Mouse (Mus musculus) mouse embryonic stem cell (cell line): ENCODE data around the gene 9130409I23Rik.

Experiments used
- in situ Hi-C, 2 experiments: fragments of 300-500 bp; cut with MboI; formaldehyde crosslinking; loops; 1 replicate in 1 of 2; 3 replicates in 1 of 2; pipeline ENCODE4 v1.14.3; 2019 to 2020; ENCODE audit warnings: low sequenced_read_pairs in 2 of 2, low pct_unique_long_range_greater_than_20kb in 1 of 2, mixed read lengths in 1 of 2; ENCODE audit not compliant: unreplicated experiment in 1 of 2

9130409I23Rik gene

DNA sequence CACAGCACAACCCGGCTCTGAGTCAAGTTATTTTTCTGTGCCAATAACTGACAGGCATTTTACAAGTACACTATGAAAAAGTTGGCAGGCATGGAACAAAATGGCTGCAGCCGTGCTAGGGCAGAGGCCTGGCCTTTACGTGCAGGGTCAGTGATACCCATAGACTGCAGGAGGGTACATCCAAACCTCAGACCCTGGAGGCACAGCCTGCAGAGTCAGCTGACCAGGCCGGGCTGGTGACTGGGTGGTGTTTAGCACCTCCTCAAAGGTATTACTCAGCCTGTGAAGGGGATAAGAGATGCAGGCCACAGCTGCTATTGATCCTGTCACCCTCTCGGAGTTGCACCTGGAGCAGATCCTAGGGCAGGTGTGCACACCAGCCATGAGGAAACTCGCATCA lies at the start of gene 9130409I23Rik:
Gene 9130409I23Rik (plus strand): TSS at position 301 of the 400 bp plus-strand sequence.
- in situ Hi-C loops: no loop called here

DNA sequence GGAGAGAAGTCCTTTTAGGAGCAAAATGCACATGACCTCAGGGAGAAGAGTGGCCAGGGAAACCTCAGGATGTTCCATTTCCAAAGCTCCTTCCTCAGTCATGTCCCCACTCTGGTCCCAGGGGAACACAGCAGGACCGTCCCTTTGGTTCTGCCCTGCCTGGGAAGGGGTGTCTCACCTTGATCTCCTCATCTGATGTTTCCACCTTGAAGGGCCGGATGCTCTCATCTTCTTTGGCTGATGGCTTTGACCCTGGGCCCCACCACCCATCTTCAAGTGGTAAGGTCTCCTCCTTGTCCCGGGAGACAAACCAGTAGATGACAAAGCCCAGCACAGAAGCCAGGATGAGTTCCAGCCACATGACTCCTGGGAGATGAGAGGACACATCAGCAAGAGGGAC lies 49.4 kb upstream of the 9130409I23Rik start:
- in situ Hi-C loops: no loop called here

DNA sequence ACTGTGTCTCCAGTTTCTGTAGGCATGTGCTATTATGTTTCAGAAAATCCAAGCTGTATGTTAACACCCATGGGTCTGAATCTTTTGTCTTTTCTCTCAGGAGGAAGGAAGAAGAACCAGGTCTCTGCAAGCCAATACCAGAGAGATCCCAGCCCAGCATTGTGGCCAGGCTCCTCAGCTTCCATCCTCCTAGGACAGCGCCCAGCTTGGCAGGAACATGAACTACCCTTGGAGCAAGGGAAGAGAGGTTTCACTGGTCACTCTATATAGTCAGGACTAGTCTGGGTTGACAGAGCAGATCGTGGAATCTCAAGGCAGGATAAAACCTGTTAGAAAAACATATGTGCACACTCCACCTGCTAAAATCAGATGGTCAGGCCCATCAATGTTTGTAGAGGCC lies 47.2 kb upstream of the 9130409I23Rik start:
- in situ Hi-C loops: no loop called here

DNA sequence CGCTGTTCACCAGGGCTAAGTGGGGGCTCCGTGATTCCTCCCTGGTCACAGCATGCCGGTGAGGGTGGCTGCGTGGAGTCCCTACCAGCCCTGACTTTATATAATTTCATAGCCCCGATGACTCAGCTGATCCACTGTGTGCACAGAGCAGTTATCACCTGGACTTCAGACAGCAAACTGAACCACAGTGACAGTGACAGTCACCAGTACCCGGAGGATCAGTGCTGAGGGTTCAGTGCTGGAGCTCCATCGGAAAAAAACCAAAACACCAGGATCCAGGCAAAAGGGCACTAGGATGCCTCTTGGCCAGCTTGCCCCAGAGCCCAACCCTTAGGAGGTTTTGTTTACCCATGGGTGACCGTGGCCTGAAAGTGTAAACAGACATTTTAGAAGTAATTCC lies 45.7 kb upstream of the 9130409I23Rik start:
- in situ Hi-C loops: no loop called here

DNA sequence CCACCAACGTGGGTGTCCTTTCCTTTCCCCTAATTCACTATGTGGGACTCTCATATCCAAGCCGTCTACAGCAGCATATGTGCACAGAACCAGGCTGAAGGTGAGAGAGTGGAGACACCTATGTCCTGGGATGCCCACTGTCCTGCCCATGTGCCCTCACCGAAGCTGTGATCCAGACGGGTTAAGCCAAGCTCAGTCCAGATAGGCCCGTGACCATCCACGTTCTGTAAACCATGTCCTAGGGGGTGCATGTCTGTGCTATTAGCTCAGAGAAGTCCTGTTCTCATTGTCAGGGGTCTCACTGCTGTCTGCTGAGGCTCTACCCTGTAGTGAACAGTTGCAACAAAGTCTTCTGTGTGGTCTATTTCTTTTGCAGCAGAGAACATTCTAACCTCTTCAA lies 43.2 kb upstream of the 9130409I23Rik start:
- in situ Hi-C loops: no loop called here

DNA sequence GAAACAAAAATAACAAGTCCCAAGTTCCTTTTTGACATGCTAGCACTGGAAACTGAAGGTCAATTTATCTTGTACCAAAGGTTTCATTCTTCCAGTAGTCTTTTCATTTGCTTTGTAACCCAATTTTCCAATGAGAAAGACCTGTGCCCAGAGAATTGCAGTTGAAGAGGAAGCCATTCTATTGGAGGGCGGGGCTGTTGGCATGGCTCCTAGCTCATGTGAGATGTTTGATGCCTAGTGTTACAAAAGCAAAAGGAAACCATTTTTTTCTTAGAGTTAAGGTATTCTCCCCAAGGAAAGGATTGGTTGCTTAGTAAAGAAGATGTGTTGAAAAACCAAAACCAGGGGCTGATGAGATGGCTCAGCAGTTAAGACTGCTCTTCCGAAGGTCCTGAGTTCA lies 42.8 kb upstream of the 9130409I23Rik start:
- in situ Hi-C loops: no loop called here

DNA sequence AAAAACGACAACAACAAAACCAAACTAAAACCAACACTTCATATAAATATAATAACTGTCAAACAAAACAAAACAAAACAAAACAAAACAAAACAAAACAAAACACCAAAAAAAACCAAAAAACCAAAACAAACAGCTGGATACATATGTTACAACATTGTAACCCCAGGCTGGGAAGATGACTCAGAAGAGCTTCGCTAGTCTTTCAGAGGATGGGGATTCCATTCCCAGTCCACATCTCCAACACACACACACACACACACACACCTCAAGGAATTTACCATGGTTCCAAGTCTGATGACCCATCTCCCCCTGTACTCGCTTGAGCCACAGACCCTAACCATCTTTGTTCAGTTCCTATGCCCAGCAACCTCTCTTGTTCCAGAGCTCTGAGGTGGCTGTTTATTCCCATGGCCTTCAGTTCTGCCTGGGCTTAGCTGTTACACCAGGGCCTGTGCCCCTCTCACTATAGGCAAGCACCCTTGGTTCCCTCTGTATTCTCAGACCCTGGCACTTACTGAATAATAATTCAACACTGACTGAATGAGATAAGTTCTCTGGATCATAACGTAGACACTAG lies 41.9 kb upstream of the 9130409I23Rik start:
- in situ Hi-C loops: no loop called here

DNA sequence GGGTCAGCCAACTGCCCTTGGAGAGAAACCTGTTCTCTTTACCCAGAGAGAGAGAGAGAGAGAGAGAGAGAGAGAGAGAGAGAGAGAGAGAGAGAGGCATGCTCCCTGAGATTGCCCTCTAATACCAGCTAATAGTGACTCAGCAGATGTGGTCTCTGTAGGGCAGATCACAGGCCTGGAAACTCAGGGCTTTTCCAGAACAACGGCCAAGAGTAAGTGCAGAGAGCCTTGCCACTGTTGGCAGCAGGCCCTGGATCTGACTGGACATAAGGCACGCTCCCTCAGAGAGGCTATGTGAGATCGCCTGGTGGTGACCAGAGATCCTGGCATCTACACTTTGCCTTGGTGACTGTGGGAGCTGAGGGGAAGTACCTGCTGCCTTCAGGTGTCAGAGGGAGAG lies 41.3 kb upstream of the 9130409I23Rik start:
- in situ Hi-C loops: no loop called here

DNA sequence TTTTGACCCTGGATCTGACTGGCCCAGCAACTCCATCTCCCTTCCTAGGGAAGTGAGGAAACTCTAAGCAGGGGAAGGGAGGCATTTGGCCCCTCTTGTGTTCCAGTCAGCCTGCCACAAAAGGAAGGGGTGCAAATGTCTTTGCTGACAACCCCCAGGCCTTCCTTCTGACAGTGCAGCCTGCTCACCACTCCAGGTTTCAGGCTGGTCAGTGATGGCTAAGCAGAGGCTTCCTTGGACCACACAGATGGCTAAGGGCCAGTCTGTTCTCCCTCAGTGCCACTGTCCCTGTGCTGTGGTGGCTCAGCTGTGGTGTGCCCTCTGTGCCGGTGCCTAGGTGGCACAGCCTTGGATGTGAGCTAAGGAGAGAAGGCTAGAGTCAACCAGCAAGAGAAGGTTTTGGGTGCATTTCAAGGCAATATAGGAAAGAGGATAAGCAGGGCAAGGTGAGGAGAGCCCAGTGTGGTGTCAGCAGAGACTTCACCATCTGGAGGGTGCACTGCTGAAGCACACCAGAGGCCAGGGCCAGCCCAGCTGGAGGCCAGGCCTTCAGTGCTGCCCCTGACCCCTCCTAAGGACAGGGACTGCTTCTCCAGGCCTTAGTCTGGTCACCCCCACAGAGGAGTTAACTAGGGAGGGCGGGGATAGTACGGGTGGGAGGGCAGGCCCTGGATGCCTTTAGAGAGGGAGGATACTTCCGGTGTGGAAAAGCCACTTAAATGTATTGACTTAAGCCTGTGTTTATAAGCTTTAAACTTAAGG lies 40.7 kb upstream of the 9130409I23Rik start:
- in situ Hi-C loops: no loop called here

DNA sequence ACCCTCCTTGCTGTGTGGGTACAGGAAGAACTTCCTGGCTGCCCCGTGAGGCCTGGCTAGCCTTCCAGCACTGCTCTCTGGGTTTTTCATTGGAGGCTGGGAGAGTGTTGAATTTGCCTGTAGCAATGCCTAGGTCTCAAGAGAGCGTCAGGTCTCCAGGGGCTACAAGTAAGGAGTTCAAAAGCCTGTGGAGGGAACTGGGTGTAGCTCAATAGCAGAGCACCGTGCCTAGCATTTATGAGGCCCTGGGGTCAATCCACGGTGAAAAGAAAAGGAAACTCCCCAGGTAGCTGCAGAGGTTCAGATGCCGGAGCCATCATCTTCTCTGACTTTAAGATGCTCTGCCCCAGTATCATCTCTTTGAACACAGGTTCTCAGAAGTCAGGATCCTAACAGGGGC lies 39.4 kb upstream of the 9130409I23Rik start:
- in situ Hi-C loops: no loop called here

DNA sequence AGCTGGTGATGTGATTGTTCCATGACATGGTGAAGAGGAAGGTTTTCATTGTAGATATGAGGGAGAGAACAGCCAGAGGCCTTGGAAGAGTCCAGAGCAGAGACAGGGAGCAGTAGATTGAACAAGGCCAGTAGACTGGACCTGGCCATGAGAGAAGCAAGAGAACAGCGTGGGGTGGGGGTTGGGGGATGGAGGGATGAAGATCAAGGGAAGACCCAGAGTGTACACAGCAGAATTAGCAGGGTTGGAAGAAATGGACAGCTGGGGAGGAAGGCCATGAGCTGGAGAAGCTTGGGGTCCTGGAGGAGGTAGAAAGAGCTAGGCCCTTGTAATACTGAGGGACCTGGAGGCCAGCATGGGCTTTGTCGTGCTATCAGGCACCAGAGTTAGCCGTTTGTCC lies 38.6 kb upstream of the 9130409I23Rik start:
- in situ Hi-C loops: no loop called here

DNA sequence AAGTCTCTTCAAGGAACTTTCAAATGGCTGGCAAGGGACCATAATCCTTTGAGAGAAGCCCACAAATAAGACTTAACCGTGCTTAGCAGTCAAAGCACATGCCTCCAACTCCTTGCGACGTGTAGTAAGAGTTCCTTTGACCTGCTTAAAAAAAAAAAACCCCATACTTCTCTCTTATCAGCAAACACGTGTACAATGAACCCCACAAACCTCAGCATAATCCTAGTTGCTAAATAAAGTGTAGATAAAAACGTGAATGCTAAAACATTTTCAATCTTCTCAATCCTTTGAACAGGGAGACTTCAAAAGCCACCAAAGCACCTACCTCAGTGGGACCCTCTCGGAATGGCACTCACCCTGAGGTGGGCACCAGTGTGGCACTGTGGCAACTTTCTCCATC lies 37.6 kb upstream of the 9130409I23Rik start:
- in situ Hi-C loops: no loop called here

DNA sequence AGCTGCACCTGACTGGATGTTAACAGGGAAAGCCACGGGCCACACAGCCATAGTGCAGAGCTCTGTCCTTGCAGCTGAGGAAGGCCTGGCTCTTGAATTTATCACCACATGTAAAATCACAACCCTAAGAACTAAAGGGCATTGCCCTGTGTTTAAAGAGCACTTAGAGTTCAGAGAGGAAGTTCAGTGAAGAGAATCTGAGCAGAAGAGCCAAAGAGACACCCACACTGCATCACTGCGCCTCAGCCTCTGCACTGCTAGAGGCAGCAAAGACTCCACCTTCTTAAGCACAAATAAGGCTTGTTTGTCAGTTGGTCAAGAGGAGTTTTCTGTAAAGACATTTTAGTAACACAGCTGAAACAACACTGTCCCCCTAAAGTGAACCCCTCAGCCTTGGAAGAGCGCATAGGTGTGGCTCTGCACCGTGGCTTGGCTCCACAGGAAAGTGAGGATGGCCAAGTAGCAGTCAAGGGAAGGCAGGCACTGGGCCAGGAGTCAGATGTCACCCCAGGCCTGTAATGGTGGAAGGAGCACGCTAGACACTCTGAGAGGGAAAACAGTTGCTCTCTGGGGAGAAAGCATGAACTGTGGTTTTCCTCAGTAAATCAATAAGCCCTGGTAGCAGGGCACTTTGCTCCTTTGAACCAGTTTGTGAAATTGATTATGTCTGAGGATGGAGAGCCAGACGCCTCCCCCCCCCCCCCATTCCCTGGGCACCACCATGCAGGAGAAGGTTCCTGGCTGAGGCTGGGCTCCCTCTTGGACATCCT lies 36.1 kb upstream of the 9130409I23Rik start:
- in situ Hi-C loops: no loop called here

DNA sequence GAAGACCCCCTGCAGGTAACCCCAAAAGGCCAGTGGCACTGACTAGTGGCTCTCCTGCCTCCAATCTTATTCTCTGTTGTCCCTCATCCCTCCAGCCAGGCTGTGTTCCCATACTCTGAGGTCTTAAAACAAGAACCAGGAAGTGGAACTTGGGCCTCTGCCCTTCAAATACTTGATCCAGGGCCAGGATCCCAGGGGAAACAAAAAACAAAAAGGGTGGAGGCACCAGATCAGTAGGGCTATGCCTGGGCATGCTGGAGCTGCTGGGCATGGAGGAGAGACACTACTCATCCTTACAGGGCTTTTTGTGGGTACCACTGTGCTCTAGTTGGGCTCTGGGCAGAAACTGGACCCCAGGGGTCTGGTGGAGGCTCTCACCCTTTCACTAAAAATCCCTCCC lies 35.5 kb upstream of the 9130409I23Rik start:
- in situ Hi-C loops: no loop called here

DNA sequence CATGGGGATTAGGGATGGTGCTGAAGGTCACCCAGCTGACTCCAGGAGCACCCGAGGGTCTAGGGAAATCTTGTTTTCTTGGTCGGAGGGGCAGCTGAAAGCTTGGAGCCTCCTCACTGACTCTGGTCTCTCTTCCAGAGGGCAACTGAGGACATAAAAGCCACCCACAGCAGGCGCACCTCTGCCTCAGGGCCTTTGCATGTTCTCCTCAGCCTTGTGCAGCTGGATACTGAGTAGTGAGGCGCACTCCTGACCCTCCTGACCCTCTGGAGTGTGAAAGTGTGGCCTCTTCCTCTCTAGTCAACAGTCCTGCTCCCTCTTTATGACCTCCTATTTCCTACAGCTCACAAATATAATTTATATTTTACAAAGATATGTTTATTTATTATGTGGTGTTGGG lies 35.0 kb upstream of the 9130409I23Rik start:
- in situ Hi-C loops: no loop called here

DNA sequence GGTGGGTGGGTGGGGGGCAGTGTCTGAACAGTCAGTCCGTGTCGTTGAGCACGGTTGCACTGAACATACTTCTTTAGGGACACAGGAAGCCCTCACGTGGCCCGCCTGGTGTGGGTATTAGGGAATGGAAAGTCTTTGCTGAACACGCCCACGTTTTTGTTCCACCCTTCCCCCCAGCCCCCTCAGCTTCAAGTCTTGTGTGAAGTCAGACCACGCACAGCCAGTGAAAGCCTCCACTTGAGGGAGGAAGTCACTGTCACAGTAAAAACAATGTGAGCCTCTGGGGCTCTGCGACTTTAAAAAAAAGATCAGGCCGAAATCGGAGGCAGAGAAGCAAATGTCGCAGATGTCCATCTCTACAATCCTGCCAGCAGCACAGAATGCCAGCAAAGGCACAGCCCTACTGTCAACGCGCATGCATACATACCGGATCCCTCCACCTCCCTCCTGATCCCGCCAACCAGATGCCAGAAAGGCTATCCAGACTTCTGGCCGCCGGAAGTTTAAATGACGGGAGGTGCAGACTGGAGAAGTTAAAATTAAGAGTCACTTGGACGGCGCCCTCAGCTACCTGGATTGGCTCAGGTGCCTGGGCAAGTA lies 34.4 kb upstream of the 9130409I23Rik start:
- in situ Hi-C loops: no loop called here

DNA sequence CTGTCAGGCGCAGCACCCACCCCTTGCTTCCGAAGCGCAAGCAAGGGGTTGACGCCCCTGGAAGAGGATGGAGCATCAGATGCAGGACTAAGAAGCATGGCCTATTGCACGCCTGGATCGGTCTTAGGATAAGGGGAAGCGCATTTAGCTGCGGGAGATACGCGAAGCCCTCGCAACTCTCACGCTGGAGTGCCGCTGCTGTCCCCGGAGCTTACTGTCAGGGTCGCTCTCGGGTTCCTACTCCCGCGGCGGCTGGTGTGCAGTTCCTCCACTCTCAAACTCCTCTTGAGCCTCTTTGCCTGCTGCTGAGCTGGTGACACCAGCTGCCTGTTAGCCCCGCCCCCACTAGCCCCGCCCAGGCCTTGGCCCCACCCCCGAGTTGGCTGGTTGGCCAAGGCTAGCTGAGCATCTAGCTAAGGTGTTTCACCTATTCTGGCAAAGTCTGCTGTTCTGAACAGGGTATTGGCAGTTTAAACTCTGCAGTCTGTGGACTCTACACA lies 33.8 kb upstream of the 9130409I23Rik start:
- in situ Hi-C loops: no loop called here

DNA sequence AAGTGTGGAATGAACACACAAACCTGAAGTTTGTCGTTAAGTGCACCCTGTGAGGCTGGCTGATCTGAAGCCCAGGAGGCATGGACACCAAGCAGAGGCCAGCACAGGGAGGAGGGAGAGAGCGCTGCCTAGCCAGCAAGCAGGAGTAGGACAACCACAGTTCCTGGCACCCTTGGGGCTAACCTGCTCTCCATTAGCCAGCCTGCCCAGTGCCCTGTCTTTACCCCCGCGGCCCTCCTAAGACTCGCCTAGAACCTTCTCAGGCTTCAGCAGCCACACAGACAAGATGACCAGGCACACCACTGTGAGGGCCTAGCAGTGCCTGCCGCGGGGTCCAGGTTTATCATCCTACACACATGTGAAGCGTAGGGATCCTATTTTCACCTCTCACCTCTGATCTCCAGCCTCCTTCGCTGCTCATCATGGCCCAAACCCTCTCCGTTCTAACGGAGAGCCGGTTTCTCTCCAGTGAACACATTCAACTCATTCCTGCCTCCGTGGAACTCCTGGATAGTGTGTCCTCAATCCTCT lies 33.1 kb upstream of the 9130409I23Rik start:
- in situ Hi-C loops: no loop called here
